Mouse (Mus musculus): ENCODE data around the gene Gda. TPM values are rescaled to one million over a fixed set of nuclear protein-coding genes. Genes with fewer than 3 reads are reported as not detected.
A peak's percentile ranks its signal among the peaks of the same experiment; 100 is the strongest.

Gda gene
- polyA plus RNA-seq, 1 experiment from 2014 or later, result 17.0 TPM

DNA sequence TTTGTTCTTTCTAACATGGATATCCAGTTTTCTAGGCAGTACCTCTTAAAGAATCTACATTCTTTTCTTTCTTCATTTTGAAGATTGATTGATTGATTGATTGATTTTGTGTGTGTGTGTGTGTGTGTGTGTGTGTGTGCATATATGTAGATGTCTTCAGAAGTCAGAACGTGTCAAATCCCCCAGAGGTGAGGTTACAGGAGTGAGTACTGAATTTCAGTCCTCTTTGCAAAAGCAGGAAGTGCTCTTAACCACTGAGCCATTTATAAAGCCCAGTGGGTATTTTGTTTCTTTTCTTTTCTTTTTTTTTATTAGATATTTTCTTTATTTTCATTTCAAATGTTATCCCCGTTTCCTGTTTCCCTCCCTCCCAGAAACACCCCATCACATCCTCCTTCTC lies 86.4 kb downstream of the Gda start:
- H3K27ac ChIP-seq (ENCODE audit: low read length), result no peak overlapping the region
- H3K27me3 ChIP-seq (replicated peaks; ENCODE audit: control insufficient read depth, insufficient read depth, low read length), result no peaks in the 10 kb centered on the region
- no peaks in the 10 kb centered on the region for H3K36me3 ChIP-seq (ENCODE audit: control insufficient read depth, insufficient read depth, low read length)
- no peak overlapping the region for H3K4me3 ChIP-seq (ENCODE audit: low read length)
- WGBS, result 84% methylated on average over 2 of the region's 2 CpGs
- no peak for ATAC-seq
- H3K9ac ChIP-seq (ENCODE audit: low read depth, low read length), result no peak overlapping the region
- H3K9me3 ChIP-seq (ENCODE audit: control insufficient read depth, low read length), result no peaks in the 10 kb centered on the region
- H3K4me2 ChIP-seq (ENCODE audit: low read depth, low read length), result no peak overlapping the region
- no peaks in the 10 kb centered on the region for H3K4me1 ChIP-seq (ENCODE audit: control insufficient read depth, insufficient read depth, low read length)

DNA sequence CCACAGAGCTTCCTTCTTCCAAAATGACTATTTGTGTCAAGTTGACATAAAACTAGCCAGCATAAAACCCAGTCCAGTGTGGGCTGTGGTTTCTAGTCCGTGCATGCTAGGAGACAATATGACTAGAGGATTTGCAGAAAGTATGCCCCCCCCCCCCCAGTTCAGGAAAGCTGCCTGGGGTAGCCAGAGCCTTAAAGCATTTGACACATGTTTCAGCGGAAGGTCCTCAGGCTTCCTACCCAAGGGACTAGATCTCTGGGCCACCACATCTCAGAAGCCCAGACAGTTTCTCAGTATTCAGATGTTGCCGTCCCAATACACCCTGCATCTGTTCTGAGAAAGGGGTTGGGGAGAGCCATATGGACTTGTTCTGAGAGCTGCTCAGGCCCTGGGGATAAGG lies 89.0 kb downstream of the Gda start:
- no peak for ATAC-seq
- Histone ChIP-seq H3K4me3 (ENCODE audit: low read length) (no peak overlapping the region), H3K9ac (ENCODE audit: low read depth, low read length) (no peak overlapping the region), H3K36me3 (ENCODE audit: control insufficient read depth, insufficient read depth, low read length) (no peaks in the 10 kb centered on the region), H3K27ac (ENCODE audit: low read length) (no peak overlapping the region), H3K27me3 (replicated peaks; ENCODE audit: control insufficient read depth, insufficient read depth, low read length) (no peaks in the 10 kb centered on the region), H3K9me3 (ENCODE audit: control insufficient read depth, low read length) (no peaks in the 10 kb centered on the region), H3K4me1 (ENCODE audit: control insufficient read depth, insufficient read depth, low read length) (no peaks in the 10 kb centered on the region), H3K4me2 (ENCODE audit: low read depth, low read length) (no peak overlapping the region)
- 78% methylated on average over 3 of the region's 3 CpGs for WGBS

DNA sequence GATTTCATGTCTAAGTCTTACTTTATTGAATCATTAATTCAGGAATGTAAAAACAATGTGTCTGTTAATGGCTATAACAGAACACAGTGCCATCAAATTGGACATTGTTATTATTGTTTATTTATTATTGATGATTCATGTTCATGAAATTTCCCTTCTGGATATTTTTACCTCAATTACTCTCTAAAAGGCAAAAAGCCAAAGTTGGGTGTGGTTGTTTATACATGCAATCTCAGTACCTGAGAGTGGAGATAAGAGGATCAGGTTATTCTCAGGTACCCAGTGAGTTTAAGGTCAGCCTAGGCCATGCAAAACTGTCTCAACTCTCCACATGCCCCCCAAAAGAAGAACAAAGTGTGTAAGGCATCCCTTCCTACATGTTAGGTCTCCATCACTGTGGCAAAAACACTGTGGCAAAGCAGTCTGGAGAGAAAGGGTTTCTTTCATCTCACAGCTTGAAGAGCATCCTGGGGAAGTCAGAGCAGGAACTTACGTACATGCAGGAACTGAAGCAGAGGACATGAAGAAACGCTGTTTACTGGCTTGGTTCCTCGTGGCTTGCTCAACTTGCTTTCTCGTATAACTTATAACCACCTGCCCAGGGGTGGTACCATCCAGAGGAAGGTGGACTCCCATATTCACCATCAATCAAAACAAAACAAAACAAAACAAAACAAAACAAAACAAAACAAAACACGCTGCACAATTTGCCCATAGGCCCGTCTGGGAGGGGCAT lies 89.6 kb downstream of the Gda start:
- Histone ChIP-seq H3K4me3 (ENCODE audit: low read length) (no peak overlapping the region), H3K27ac (ENCODE audit: low read length) (no peak overlapping the region), H3K4me2 (ENCODE audit: low read depth, low read length) (no peak overlapping the region), H3K9me3 (ENCODE audit: control insufficient read depth, low read length) (no peaks in the 10 kb centered on the region), H3K9ac (ENCODE audit: low read depth, low read length) (no peak overlapping the region), H3K4me1 (ENCODE audit: control insufficient read depth, insufficient read depth, low read length) (no peaks in the 10 kb centered on the region), H3K27me3 (replicated peaks; ENCODE audit: control insufficient read depth, insufficient read depth, low read length) (no peaks in the 10 kb centered on the region), H3K36me3 (ENCODE audit: control insufficient read depth, insufficient read depth, low read length) (no peaks in the 10 kb centered on the region)
- no peak for ATAC-seq
- WGBS, result 85% methylated on average over 6 of the region's 6 CpGs

DNA sequence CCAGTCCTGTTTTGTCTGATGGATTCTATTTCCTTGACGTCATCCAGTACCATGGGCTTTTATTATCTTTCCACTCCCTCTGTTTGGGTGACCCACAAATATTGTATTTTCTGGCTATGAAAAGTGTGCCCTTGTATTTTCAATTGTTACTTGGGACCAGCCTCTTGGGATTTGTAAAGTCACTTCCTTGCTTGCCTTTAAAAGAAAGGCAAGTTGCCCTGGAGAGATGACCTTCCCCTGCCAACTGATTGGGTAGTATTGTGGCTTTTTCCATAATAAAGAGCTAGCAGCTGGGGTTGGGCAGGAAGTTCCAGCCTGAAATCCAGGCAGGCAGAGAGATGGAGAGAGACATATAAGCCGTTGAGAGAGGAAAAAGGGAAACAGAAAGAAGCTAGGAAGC lies 91.5 kb downstream of the Gda start:
- Histone ChIP-seq H3K27ac (ENCODE audit: low read length) (no peak overlapping the region), H3K4me2 (ENCODE audit: low read depth, low read length) (no peak overlapping the region), H3K27me3 (replicated peaks; ENCODE audit: control insufficient read depth, insufficient read depth, low read length) (no peaks in the 10 kb centered on the region), H3K9me3 (ENCODE audit: control insufficient read depth, low read length) (no peaks in the 10 kb centered on the region), H3K9ac (ENCODE audit: low read depth, low read length) (no peak overlapping the region), H3K4me3 (ENCODE audit: low read length) (no peak overlapping the region), H3K36me3 (ENCODE audit: control insufficient read depth, insufficient read depth, low read length) (no peaks in the 10 kb centered on the region), H3K4me1 (ENCODE audit: control insufficient read depth, insufficient read depth, low read length) (no peaks in the 10 kb centered on the region)
- ATAC-seq, result no peak
- WGBS, result 62% methylated on average over 2 of the region's 2 CpGs

DNA sequence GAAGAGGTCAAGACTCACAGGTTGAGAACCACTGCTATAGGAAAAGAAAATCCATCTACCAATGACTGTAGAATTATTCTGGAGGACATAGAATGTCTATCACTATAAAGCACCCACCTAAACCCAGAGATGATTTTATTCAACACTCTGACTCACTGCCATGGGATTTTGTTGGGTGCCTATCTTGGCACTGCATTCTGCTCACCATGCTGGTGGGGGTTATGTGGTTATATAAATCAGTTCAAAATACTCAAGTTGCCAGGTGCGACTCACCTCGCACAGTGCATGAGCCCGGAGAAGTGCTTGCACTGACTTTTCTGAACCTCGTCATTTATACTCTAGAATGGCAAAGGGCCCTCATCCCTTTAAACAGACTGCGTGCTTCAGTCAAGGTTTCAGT lies 94.0 kb downstream of the Gda start:
- Histone ChIP-seq H3K36me3 (ENCODE audit: control insufficient read depth, insufficient read depth, low read length) (no peaks in the 10 kb centered on the region), H3K4me2 (ENCODE audit: low read depth, low read length) (no peak overlapping the region), H3K4me1 (ENCODE audit: control insufficient read depth, insufficient read depth, low read length) (no peaks in the 10 kb centered on the region), H3K27ac (ENCODE audit: low read length) (no peak overlapping the region), H3K9me3 (ENCODE audit: control insufficient read depth, low read length) (no peaks in the 10 kb centered on the region), H3K27me3 (replicated peaks; ENCODE audit: control insufficient read depth, insufficient read depth, low read length) (no peaks in the 10 kb centered on the region), H3K4me3 (ENCODE audit: low read length) (no peak overlapping the region), H3K9ac (ENCODE audit: low read depth, low read length) (no peak overlapping the region)
- no peak for ATAC-seq
- WGBS, result 92% methylated on average over 5 of the region's 5 CpGs

DNA sequence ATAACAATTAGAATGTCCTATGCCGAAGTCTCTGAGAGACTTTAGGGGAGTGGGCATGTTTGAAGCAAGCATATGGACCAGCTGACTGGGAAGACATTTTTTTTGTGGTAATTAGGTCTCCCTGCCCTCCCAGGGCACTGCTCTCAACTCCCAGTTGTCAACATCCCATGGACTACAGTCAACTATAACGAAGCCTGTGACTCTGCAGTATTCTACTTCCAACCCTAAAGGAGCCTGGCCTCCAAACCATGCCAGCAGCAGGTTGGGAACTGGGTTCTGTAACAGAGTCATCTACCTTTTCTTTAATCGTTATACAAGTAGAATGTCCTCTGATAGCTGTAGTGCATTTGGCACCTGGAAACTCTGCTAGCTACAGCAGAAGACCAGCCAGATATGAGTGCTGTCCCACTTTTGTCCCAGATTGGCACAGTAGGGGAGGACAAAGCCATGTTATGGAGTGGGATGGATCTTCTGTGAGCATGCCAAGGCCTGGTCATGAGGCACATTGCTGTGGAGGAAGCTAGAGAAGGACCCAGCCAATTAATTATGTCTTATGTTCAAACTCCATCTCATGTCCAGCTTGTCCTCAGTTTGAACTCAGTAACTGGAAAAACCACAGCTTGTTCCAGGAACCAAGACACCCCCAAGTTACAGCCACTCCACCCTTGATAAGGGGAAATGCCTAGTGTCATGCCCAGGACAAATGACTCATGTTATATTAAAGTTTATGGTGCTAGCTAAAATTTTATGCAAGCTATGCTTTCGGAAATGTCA lies 96.6 kb downstream of the Gda start:
- H3K9ac ChIP-seq (ENCODE audit: low read depth, low read length), result no peak overlapping the region
- H3K9me3 ChIP-seq (ENCODE audit: control insufficient read depth, low read length), result no peaks in the 10 kb centered on the region
- 84% methylated on average over 4 of the region's 4 CpGs for WGBS
- no peaks in the 10 kb centered on the region for H3K27me3 ChIP-seq (replicated peaks; ENCODE audit: control insufficient read depth, insufficient read depth, low read length)
- no peak overlapping the region for H3K27ac ChIP-seq (ENCODE audit: low read length)
- H3K4me2 ChIP-seq (ENCODE audit: low read depth, low read length), result no peak overlapping the region
- H3K4me1 ChIP-seq (ENCODE audit: control insufficient read depth, insufficient read depth, low read length), result no peaks in the 10 kb centered on the region
- ATAC-seq, result no peak
- H3K36me3 ChIP-seq (ENCODE audit: control insufficient read depth, insufficient read depth, low read length), result no peaks in the 10 kb centered on the region
- H3K4me3 ChIP-seq (ENCODE audit: low read length), result no peak overlapping the region

DNA sequence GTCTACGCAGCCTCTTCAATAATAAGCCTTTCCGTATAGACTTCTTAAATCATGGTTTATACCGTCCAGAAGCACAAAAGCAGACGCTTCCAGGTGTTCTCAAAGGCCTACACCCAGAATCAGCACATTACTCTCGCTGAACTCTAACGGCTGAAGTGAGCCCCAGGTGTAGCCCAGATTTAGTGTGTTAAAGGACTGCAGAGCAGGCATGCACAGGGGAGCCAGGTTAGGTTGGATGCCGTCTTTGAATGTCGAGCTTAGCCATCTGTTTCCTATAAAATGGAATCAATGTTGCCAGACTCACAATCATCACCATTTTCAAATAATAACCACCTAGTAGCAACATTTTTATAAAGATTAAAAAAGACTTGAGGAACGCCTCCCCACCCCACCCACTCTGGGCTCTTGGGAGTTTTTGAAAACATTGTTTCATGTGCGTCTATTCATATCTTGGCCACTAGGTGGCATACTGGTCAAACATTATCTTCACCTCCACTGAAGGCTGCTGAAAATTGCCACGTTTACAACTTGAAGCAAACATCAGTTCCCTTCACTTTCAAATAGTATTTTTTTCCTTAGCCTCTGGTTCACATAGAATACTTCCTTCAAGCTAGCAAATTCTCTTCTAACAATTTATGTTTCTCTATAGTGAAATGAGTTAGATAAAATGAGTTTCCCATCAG lies 100.0 kb downstream of the Gda start:
- ATAC-seq, result peak; percentile 68
- Histone ChIP-seq H3K9me3 (ENCODE audit: control insufficient read depth, low read length) (no peaks in the 10 kb centered on the region), H3K27ac (ENCODE audit: low read length) (no peak overlapping the region), H3K9ac (ENCODE audit: low read depth, low read length) (no peak overlapping the region), H3K27me3 (replicated peaks; ENCODE audit: control insufficient read depth, insufficient read depth, low read length) (no peaks in the 10 kb centered on the region), H3K4me1 (ENCODE audit: control insufficient read depth, insufficient read depth, low read length) (no peaks in the 10 kb centered on the region), H3K36me3 (ENCODE audit: control insufficient read depth, insufficient read depth, low read length) (no peaks in the 10 kb centered on the region), H3K4me3 (ENCODE audit: low read length) (no peak overlapping the region), H3K4me2 (ENCODE audit: low read depth, low read length) (no peak overlapping the region)
- 49% methylated on average over 11 of the region's 11 CpGs for WGBS

DNA sequence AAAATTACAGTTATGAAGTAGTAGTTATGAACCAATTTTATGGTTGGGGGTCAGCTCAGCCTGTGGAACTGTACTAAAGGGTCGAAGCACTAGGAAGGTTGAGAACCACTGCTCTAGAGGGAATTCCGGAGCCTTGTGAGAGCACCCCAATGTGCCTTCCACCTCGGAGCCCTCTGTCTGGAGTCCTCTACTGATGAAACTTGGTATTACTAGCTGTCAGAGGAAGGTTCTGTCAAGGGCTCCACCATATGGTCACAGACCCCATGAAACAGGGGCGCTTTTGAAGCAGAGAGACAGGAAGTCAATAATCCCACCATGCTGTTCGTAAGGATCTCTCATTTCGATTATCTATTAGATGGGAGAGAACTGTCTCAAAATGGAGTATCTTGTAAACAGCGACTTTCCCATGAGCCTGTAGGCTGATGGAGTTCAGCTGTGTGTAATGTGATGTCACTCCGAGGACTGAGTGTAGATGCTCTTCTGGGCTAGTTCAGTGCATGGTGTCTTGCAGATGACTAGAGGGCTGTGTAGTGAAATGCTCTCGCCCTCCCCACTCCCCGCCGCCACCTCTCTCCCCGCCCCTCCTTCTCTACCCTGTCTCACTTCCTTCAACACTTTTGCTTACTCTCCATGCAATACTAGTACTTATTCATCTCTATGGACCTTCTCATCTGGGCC lies 100.7 kb downstream of the Gda start:
- Histone ChIP-seq H3K4me1 (ENCODE audit: control insufficient read depth, insufficient read depth, low read length) (no peaks in the 10 kb centered on the region), H3K9me3 (ENCODE audit: control insufficient read depth, low read length) (no peaks in the 10 kb centered on the region), H3K4me3 (ENCODE audit: low read length) (no peak overlapping the region), H3K36me3 (ENCODE audit: control insufficient read depth, insufficient read depth, low read length) (no peaks in the 10 kb centered on the region), H3K27me3 (replicated peaks; ENCODE audit: control insufficient read depth, insufficient read depth, low read length) (no peaks in the 10 kb centered on the region), H3K4me2 (ENCODE audit: low read depth, low read length) (no peak overlapping the region), H3K9ac (ENCODE audit: low read depth, low read length) (no peak overlapping the region), H3K27ac (ENCODE audit: low read length) (no peak overlapping the region)
- ATAC-seq, result no peak; the same call in 1 of the 2 replicates
- WGBS, result 75% methylated on average over 12 of the region's 12 CpGs

DNA sequence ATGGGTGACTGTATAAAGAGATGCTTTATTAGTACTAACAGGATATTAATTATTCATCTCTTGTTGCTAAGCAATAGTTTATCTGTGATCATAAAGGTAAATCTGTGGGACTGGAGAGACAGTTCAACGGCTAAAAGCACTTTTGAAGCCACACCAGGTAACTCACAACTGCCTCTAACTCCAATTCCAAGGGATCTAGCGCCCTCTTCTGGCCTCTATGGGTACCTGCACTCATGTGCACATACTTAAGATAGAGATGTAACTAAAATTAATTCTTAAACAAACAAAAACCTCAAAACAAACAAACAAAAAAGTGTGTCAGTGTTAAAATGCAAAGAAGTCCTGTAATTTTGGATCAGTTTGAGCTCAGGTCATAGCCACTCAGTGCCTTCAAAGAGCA lies 101.9 kb downstream of the Gda start:
- Histone ChIP-seq H3K9ac (ENCODE audit: low read depth, low read length) (no peak overlapping the region), H3K36me3 (ENCODE audit: control insufficient read depth, insufficient read depth, low read length) (no peaks in the 10 kb centered on the region), H3K4me3 (ENCODE audit: low read length) (no peak overlapping the region), H3K4me1 (ENCODE audit: control insufficient read depth, insufficient read depth, low read length) (no peaks in the 10 kb centered on the region), H3K27ac (ENCODE audit: low read length) (no peak overlapping the region), H3K27me3 (replicated peaks; ENCODE audit: control insufficient read depth, insufficient read depth, low read length) (no peaks in the 10 kb centered on the region), H3K9me3 (ENCODE audit: control insufficient read depth, low read length) (no peaks in the 10 kb centered on the region), H3K4me2 (ENCODE audit: low read depth, low read length) (no peak overlapping the region)
- WGBS, result 55% methylated on average over 2 of the region's 2 CpGs
- ATAC-seq, result no peak

All from intestine, embryonic 16.5 days (tissue).